Mouse (Mus musculus) thymus, adult 2 months (tissue): ENCODE results near the gene Wdr46. TPM values are rescaled to one million over a fixed set of nuclear protein-coding genes. Genes with fewer than 3 reads are reported as not detected.

Source experiments
- DNase-seq: peaks from one replicate; pipeline ENCODE4 v3.0.0; 2021
- H3K27ac ChIP-seq: fragments of 200-500 bp; 2 replicates; pipeline ENCODE4 v1.5.1; 2012; ENCODE audit warnings: low read length, control low read depth; ENCODE audit not compliant: control insufficient read depth, insufficient read depth
- H3K27me3 ChIP-seq: fragments of 200-500 bp; 2 replicates; pipeline ENCODE4 v1.6.1; 2012; ENCODE audit warnings: mild to moderate bottlenecking, low read length, moderate library complexity, mixed read lengths; ENCODE audit not compliant: control insufficient read depth, insufficient read depth
- H3K36me3 ChIP-seq: fragments of 200-500 bp; 2 replicates; pipeline ENCODE4 v1.6.1; 2012; ENCODE audit warnings: mild to moderate bottlenecking, low read length, moderate library complexity; ENCODE audit not compliant: control insufficient read depth, insufficient read depth
- H3K4me1 ChIP-seq: fragments of 200-500 bp; replicated peaks from 2 replicates; pipeline ENCODE4 v1.6.1; 2012; ENCODE audit warnings: low read length; ENCODE audit not compliant: control insufficient read depth, insufficient read depth
- H3K4me3 ChIP-seq: fragments of 200-500 bp; 2 replicates; pipeline ENCODE4 v1.5.1; 2012; ENCODE audit warnings: mild to moderate bottlenecking, low read length, control low read depth, moderate library complexity; ENCODE audit not compliant: control insufficient read depth, insufficient read depth
- CTCF ChIP-seq: fragments of 200-500 bp; IDR thresholded peaks from 2 replicates; pipeline ENCODE4 v1.5.1; 2012; ENCODE audit warnings: mild to moderate bottlenecking, control low read depth, low read length, moderate library complexity, borderline replicate concordance; ENCODE audit not compliant: control insufficient read depth, poor library complexity, insufficient read depth; ENCODE audit errors: extremely low read depth
- POLR2A ChIP-seq: fragments of 200-500 bp; IDR thresholded peaks from 2 replicates; pipeline ENCODE4 v1.6.1; 2012; ENCODE audit warnings: mild to moderate bottlenecking, low read length, control low read depth, moderate library complexity; ENCODE audit not compliant: control insufficient read depth, poor library complexity, insufficient read depth; ENCODE audit errors: extremely low read depth
- WGBS: fragments of 180-500 bp; shearing (Covaris S2); methylation state at CpG from one replicate; pipeline ENCODE4 v1.1.7; 2018; 5-methylcytosine and 5-hydroxymethylcytosine counted together
- polyA plus RNA-seq: library from polyadenylated mRNA; depleted of rRNA; stranded (reverse); fragments of >200 nt; gene quantifications from 2 replicates; pipeline ENCODE4 v1.2.3, GENCODE M21; 2012

The Wdr46 gene
- polyA plus RNA-seq, 1 experiment: 35.4 TPM

- no peak overlapping the region for H3K4me3 ChIP-seq
- 94% methylated on average over 10 of the region's 10 CpGs for WGBS
- H3K4me1 ChIP-seq: peaks cover 27% of the 10 kb centered on the region
- DNase-seq: no peak
- no peak overlapping the region for H3K27ac ChIP-seq
- H3K27me3 ChIP-seq: no peaks in the 10 kb centered on the region
- H3K36me3 ChIP-seq: peaks cover 25% of the 10 kb centered on the region
- TF ChIP-seq CTCF (no peak), POLR2A (no peak)
Observed at GRCm38 (mm10) chr17:33913264-33913663, 27.2 kb upstream of the Wdr46 start.

GRCm38 (mm10) chr17:33913905-33914304, 26.6 kb upstream of the Wdr46 start:
- Histone ChIP-seq H3K27ac (no peak overlapping the region), H3K4me3 (no peak overlapping the region), H3K27me3 (no peaks in the 10 kb centered on the region), H3K4me1 (peaks cover 24% of the 10 kb centered on the region), H3K36me3 (peaks cover 25% of the 10 kb centered on the region)
- DNase-seq: no peak
- WGBS: 96% methylated on average over 8 of the region's 8 CpGs
- TF ChIP-seq POLR2A: no peak
- TF ChIP-seq CTCF: no peak

GRCm38 (mm10) chr17:33914969-33915391, 25.5 kb upstream of the Wdr46 start:
- peaks cover 25% of the 10 kb centered on the region for H3K36me3 ChIP-seq
- no peaks in the 10 kb centered on the region for H3K27me3 ChIP-seq
- TF ChIP-seq CTCF: no peak
- H3K4me1 ChIP-seq: peaks cover 25% of the 10 kb centered on the region
- H3K27ac ChIP-seq: no peak overlapping the region
- DNase-seq: no peak
- H3K4me3 ChIP-seq: no peak overlapping the region
- 89% methylated on average over 13 of the region's 13 CpGs for WGBS

GRCm38 (mm10) chr17:33915671-33916250, 24.7 kb upstream of the Wdr46 start, which contains the start of the genes Tapbp and Zbtb22:
TSS of gene Tapbp (plus strand) at chr17:33915899.
TSS of gene Zbtb22 (plus strand) at chr17:33915904.
- peak; percentile 93 for DNase-seq
- H3K4me3 ChIP-seq: peak within 1 kb of the TSS; percentile 81
- peaks cover 19% of the 10 kb centered on the region for H3K4me1 ChIP-seq
- H3K27me3 ChIP-seq: no peaks in the 10 kb centered on the region
- H3K27ac ChIP-seq: peak within 1 kb of the TSS; percentile 43; the same call in 1 of the 2 replicates
- peaks cover 25% of the 10 kb centered on the region for H3K36me3 ChIP-seq
- TF ChIP-seq CTCF (0 out of 2 replicates have a peak, but pooled peaks have one; percentile 8), POLR2A (no peak; the same call in 1 of the 2 replicates)
- WGBS: 1% methylated on average over 34 of the region's 34 CpGs

- peak overlapping the region; percentile 81 for H3K4me3 ChIP-seq
- WGBS: 3% methylated on average over 15 of the region's 20 CpGs
- H3K36me3 ChIP-seq: peaks cover 22% of the 10 kb centered on the region
- H3K27me3 ChIP-seq: no peaks in the 10 kb centered on the region
- TF ChIP-seq POLR2A (no peak), CTCF (0 out of 2 replicates have a peak, but pooled peaks have one; percentile 1)
- H3K27ac ChIP-seq: no peak overlapping the region
- DNase-seq: peak; percentile 79
- H3K4me1 ChIP-seq: peaks cover 18% of the 10 kb centered on the region
Observed at GRCm38 (mm10) chr17:33916294-33916693, 24.2 kb upstream of the Wdr46 start.

- Histone ChIP-seq H3K36me3 (peaks cover 15% of the 10 kb centered on the region; the same call in 1 of the 2 replicates), H3K4me3 (no peak overlapping the region), H3K4me1 (peaks cover 18% of the 10 kb centered on the region), H3K27ac (no peak overlapping the region), H3K27me3 (no peaks in the 10 kb centered on the region)
- no peak for DNase-seq
- 92% methylated on average over 31 of the region's 31 CpGs for WGBS
- TF ChIP-seq POLR2A: no peak
- no peak for TF ChIP-seq CTCF
Observed at GRCm38 (mm10) chr17:33916847-33917655, 23.4 kb upstream of the Wdr46 start.
